Mouse (Mus musculus) thymus, postnatal 25 days (tissue): ENCODE measurements around the gene Gm20388.

Source experiments
- DNase-seq: peaks from one replicate; pipeline ENCODE4 v3.0.0; 2022

The Gm20388 gene

GRCm38 (mm10) chr8:122149606-122150005 is 2239.0 kb downstream of the Gm20388 start:
- DNase-seq, result no peak

GRCm38 (mm10) chr8:122151541-122151940 is 2240.9 kb downstream of the Gm20388 start:
- DNase-seq, result no peak

- DNase-seq, result no peak
These were observed 2244.5 kb downstream of the Gm20388 start for GRCm38 (mm10) chr8:122155082-122155643.

GRCm38 (mm10) chr8:122155964-122156363 is 2245.3 kb downstream of the Gm20388 start:
- DNase-seq, result no peak

- no peak for DNase-seq
These were observed 2247.0 kb downstream of the Gm20388 start for GRCm38 (mm10) chr8:122157689-122158088.

- DNase-seq, result no peak
These were observed 2249.5 kb downstream of the Gm20388 start for GRCm38 (mm10) chr8:122160165-122160564.

- peak; percentile 73 for DNase-seq
These were observed 2252.4 kb downstream of the Gm20388 start for GRCm38 (mm10) chr8:122162992-122163391.

- no peak for DNase-seq
These were observed 2256.7 kb downstream of the Gm20388 start for GRCm38 (mm10) chr8:122167204-122167860.

- DNase-seq, result no peak
These were observed 2258.8 kb downstream of the Gm20388 start for GRCm38 (mm10) chr8:122169446-122169845.

- no peak for DNase-seq
These were observed 2261.2 kb downstream of the Gm20388 start for GRCm38 (mm10) chr8:122171823-122172222.

GRCm38 (mm10) chr8:122174133-122174930 is 2263.7 kb downstream of the Gm20388 start:
- no peak for DNase-seq

GRCm38 (mm10) chr8:122178392-122178890 is 2267.8 kb downstream of the Gm20388 start:
- DNase-seq, result no peak

GRCm38 (mm10) chr8:122179354-122179753 is 2268.7 kb downstream of the Gm20388 start:
- DNase-seq, result no peak

GRCm38 (mm10) chr8:122180116-122180515 is 2269.5 kb downstream of the Gm20388 start:
- no peak for DNase-seq

- no peak for DNase-seq
These were observed 2270.8 kb downstream of the Gm20388 start for GRCm38 (mm10) chr8:122181414-122181813.

GRCm38 (mm10) chr8:122181991-122182390 is 2271.3 kb downstream of the Gm20388 start:
- no peak for DNase-seq

GRCm38 (mm10) chr8:122186363-122186974 is 2275.8 kb downstream of the Gm20388 start:
- DNase-seq, result no peak

GRCm38 (mm10) chr8:122187271-122187670 is 2276.6 kb downstream of the Gm20388 start:
- DNase-seq, result no peak

- no peak for DNase-seq
These were observed 2279.9 kb downstream of the Gm20388 start for GRCm38 (mm10) chr8:122190349-122191053.

GRCm38 (mm10) chr8:122191054-122191376 is 2280.4 kb downstream of the Gm20388 start:
- DNase-seq, result no peak

- no peak for DNase-seq
These were observed 2282.1 kb downstream of the Gm20388 start for GRCm38 (mm10) chr8:122192771-122193170.

GRCm38 (mm10) chr8:122193521-122193920 is 2282.9 kb downstream of the Gm20388 start:
- no peak for DNase-seq

GRCm38 (mm10) chr8:122194396-122194795 is 2283.8 kb downstream of the Gm20388 start:
- no peak for DNase-seq
